ENCODE assay signal across 10 mouse cellular contexts in the genomic region with DNA sequence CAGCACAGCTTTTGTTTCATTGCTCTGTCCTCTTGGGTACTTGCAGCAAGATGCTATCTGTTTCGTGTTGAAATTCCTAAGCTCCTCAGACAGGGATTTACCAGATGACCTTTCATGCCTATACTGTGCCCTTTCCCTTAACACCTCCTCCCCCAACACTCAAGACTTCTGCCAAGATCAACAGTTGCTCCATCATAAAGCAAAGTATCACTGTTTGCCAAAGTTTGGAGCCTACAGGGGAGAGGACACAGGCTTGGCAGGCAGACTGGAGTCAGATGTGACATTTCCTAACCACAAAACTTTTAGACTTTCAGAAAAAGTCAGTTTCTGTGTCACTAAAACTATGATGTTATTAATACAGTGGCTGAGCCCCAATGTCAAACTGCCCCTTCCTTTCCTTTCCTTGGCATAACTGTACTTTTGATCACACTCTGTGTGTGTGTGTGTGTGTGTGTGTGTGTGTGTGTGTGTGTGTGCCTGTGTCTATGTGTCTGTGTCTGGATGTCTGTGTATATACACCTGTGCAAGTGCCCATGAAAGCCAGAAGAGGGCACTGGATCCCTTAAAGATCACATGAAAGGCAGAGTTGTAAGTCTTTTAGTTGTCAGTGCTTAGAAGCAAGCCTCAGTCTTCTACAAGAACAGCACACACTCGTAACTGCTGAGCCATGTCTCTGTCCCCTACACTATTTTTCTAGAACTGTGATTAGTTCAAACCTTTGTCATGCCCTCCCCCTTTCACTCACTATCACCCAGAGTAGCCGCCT.
A peak's percentile ranks its signal among the peaks of the same experiment; 100 is the strongest.
DNase-seq lines count a peak whose midpoint lies in the region; TF ChIP-seq lines count a peak whose summit lies in the region.
"Had no signal": no experiment of that assay in that cellular context is flagged by ENCODE, and none has a peak within 500 bp of the region (broad histone marks: within the 10 kb centered on the region; RNA-seq: fewer than 3 reads in every experiment).

No protein-coding gene starts in this region.

- H3K36me3 ChIP-seq in heart, embryonic 10.5 days = no peaks in the 10 kb centered on the region
- H3K36me3 ChIP-seq in E14TG2a.4 (ENCODE audit: insufficient read depth, low read length) = no peaks in the 10 kb centered on the region
- H3K36me3 ChIP-seq: embryonic facial prominence, embryonic 13.5 days had no signal

- WGBS in heart, embryonic 10.5 days = 58% methylated on average over 3 of the region's 3 CpGs

- H3K4me1 ChIP-seq in heart, embryonic 10.5 days = peaks cover 34% of the 10 kb centered on the region
- no peaks in the 10 kb centered on the region for H3K4me1 ChIP-seq in E14TG2a.4 (replicated peaks; ENCODE audit: low read depth, low read length)

- no peaks in the 10 kb centered on the region for H3K9me3 ChIP-seq in heart, embryonic 10.5 days
- H3K9me3 ChIP-seq in E14TG2a.4 (ENCODE audit: low read length) = no peaks in the 10 kb centered on the region
- H3K9me3 ChIP-seq: embryonic facial prominence, embryonic 13.5 days had no signal

- no peak overlapping the region for H3K27ac ChIP-seq in heart, embryonic 10.5 days
- H3K27ac ChIP-seq: embryonic facial prominence, embryonic 13.5 days had no signal

- H3K4me3 ChIP-seq in heart, embryonic 10.5 days = no peak overlapping the region
- no peak overlapping the region for H3K4me3 ChIP-seq in E14TG2a.4 (replicated peaks; ENCODE audit: low read length)
- H3K4me3 ChIP-seq: embryonic facial prominence, embryonic 13.5 days had no signal

- peak; percentile 21; the same call in 1 of the 2 replicates for TF ChIP-seq CTCF in E14TG2a.4 (conservative IDR thresholded peaks at IDR 0.05; ENCODE audit: low read length)

- DNase-seq in heart, adult 8-10 months (ENCODE audit: low spot score) = peak; percentile 10
- DNase-seq in heart, embryonic 10.5 days (ENCODE audit: low spot score) = no peak
- peak; percentile 21 for DNase-seq in adipocyte (ENCODE audit: low spot score)
- peak; percentile 62 to 80 for DNase-seq in lung, adult 18-20 months
- no peak for DNase-seq in right cerebral cortex, adult 18-20 months
- no peak for DNase-seq in yolk sac, embryonic 10.5 days (ENCODE audit: low spot score)
- DNase-seq in layer of hippocampus, postnatal 25 days (ENCODE audit: extremely low spot score in 1 of 2, low spot score in 1 of 2) = no peak
- DNase-seq: gastrocnemius, postnatal 25 days had no signal

- no peaks in the 10 kb centered on the region for H3K27me3 ChIP-seq in heart, embryonic 10.5 days (ENCODE audit: insufficient read depth, poor library complexity, severe bottlenecking)
- no peaks in the 10 kb centered on the region for H3K27me3 ChIP-seq in E14TG2a.4 (ENCODE audit: insufficient read depth, low read length)
- H3K27me3 ChIP-seq: embryonic facial prominence, embryonic 13.5 days had no signal

Comparison
In these comparisons a context has a peak if more than half of its experiments do, and no peak if none do; other contexts are left out.
1. DNase-seq: peak in heart, adult 8-10 months (single experiment), adipocyte (single experiment) and lung, adult 18-20 months (2 of 2); none in heart, embryonic 10.5 days (single experiment), right cerebral cortex, adult 18-20 months (single experiment), yolk sac, embryonic 10.5 days (single experiment) and layer of hippocampus, postnatal 25 days (0 of 2).